Mouse (Mus musculus): ENCODE measurements around the gene Zfp28.

DNA sequence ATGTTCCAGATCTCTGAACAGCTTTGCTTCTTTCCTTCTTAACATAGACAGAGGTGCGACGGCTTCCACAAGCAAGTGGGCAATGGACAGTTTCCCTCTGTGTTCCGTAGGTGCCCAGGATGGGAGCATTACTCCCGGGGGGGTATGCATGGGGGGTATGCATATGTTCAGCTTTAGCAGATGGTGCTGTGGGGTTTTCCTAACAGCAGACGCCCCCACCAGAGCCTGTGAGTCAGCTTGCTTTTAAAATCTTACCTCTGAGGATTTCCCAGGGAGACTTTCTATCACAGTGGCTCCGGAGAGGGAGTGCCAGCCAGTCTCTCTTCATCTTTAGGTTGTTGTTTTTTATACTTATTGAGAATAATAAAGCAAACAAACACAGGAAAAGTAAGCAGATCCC lies 36.8 kb downstream of the Zfp28 start:
- TF ChIP-seq CTCF (IDR thresholded peaks at IDR 0.05; ENCODE audit: low read depth) (no peak), EP300 (IDR thresholded peaks at IDR 0.05; ENCODE audit: low read depth) (no peak)

Data from liver, postnatal 0 days (tissue).